Comparison of ENCODE assay signal across 8 mouse cellular contexts in the genomic region with DNA sequence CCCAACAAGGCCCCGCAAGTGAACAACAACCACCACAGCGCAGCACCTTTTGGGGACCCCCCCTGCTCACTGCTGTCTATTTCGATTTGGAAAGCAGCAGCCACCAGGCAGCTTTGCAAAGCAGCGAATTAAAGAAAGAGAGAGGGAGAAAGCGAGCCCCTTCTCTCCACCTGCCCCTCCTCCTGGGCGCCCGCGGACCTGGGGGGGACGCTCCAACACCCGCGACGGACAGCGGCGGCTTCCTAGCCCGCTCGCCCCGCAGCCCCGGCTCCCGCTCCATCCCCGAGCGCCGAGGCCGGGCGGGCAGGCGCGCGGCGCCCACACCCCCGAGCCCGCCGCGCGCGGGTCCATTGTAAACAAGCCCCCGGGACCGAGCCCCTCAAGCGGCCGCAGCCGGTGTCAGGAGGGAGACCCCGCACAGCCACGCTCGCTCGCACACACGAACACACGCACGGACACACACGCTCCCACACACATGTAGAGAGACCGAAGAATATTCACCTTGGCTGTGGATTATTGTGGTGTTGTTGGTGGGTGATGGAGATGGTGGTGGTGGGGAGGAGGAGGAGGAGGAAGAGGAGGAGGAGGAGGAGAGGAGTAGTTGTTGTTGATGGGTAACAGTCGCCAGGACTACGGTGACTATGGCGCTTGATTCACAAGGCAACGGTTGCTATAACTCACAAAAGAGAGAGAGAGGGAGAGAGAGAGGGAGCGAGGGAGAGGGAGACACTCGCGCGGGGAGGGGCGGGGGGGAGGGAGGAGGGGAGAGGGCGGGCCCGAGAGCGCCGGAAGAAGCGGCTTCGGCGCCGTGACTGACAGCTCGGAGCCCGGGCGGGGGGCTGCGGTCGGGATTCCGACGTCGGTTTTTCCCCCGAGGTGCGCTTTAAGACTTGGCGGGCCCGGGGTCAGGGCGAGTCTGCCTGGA. TPM values are rescaled to one million over a fixed set of nuclear protein-coding genes. Genes with fewer than 3 reads are reported as not detected.
A peak's percentile ranks its signal among the peaks of the same experiment; 100 is the strongest.
DNase-seq lines count a peak whose midpoint lies in the region; ATAC-seq and TF ChIP-seq lines count a peak whose summit lies in the region.

A gene (minus strand): TSS at position 696 of the 925 bp plus-strand sequence.

- no peaks in the 10 kb centered on the region for H3K36me3 ChIP-seq in intestine, embryonic 16.5 days (ENCODE audit: control insufficient read depth, insufficient read depth, low read length)
- no peaks in the 10 kb centered on the region for H3K36me3 ChIP-seq in limb, embryonic 10.5 days
- H3K36me3 ChIP-seq in midbrain, embryonic 12.5 days = no peaks in the 10 kb centered on the region

- peak; percentile 92 for ATAC-seq in intestine, embryonic 16.5 days
- peak; percentile 85 for ATAC-seq in midbrain, embryonic 12.5 days (ENCODE audit: low FRiP score, low read depth)

- under 1% methylated on average over 68 of the region's 78 CpGs for WGBS in intestine, embryonic 16.5 days
- WGBS in limb, embryonic 10.5 days = under 1% methylated on average over 78 of the region's 78 CpGs
- WGBS in midbrain, embryonic 12.5 days = 2% methylated on average over 77 of the region's 78 CpGs

- H3K9ac ChIP-seq in intestine, embryonic 16.5 days (ENCODE audit: low read depth, low read length) = peak within 1 kb of the TSS; percentile 95
- H3K9ac ChIP-seq in midbrain, embryonic 12.5 days (replicated peaks) = peak within 1 kb of the TSS; percentile 96

- peak within 1 kb of the TSS; percentile 100 for H3K27ac ChIP-seq in cortical plate, adult 2 months (ENCODE audit: insufficient read depth, low read length)
- peak within 1 kb of the TSS; percentile 100 for H3K27ac ChIP-seq in intestine, embryonic 16.5 days (ENCODE audit: low read length)
- peak within 1 kb of the TSS; percentile 99 for H3K27ac ChIP-seq in limb, embryonic 10.5 days
- peak within 1 kb of the TSS; percentile 100 for H3K27ac ChIP-seq in midbrain, embryonic 12.5 days (replicated peaks)

- no peaks in the 10 kb centered on the region for H3K9me3 ChIP-seq in intestine, embryonic 16.5 days (ENCODE audit: control insufficient read depth, low read length)
- H3K9me3 ChIP-seq in limb, embryonic 10.5 days (replicated peaks) = no peaks in the 10 kb centered on the region
- H3K9me3 ChIP-seq in midbrain, embryonic 12.5 days = no peaks in the 10 kb centered on the region

- peak; percentile 71 for TF ChIP-seq POLR2A in cortical plate, adult 2 months (IDR thresholded peaks at IDR 0.05; ENCODE audit: extremely low read depth, insufficient read depth, low read length)

- peak within 1 kb of the TSS; percentile 100 for H3K4me3 ChIP-seq in cortical plate, adult 2 months (ENCODE audit: insufficient read depth, low read length)
- H3K4me3 ChIP-seq in intestine, embryonic 16.5 days (ENCODE audit: low read length) = peak within 1 kb of the TSS; percentile 91
- H3K4me3 ChIP-seq in limb, embryonic 10.5 days = peak within 1 kb of the TSS; percentile 96
- peak within 1 kb of the TSS; percentile 95 for H3K4me3 ChIP-seq in midbrain, embryonic 12.5 days

- peak within 1 kb of the TSS; percentile 86 for H3K4me2 ChIP-seq in intestine, embryonic 16.5 days (ENCODE audit: low read depth, low read length)
- H3K4me2 ChIP-seq in midbrain, embryonic 12.5 days (replicated peaks) = peak within 1 kb of the TSS; percentile 62

- peaks cover 2% of the 10 kb centered on the region; the same call in 1 of the 2 replicates for H3K4me1 ChIP-seq in cortical plate, adult 2 months (ENCODE audit: control insufficient read depth, insufficient read depth, low read length)
- H3K4me1 ChIP-seq in intestine, embryonic 16.5 days (ENCODE audit: control insufficient read depth, insufficient read depth, low read length) = peaks cover 3% of the 10 kb centered on the region; the same call in 1 of the 2 replicates
- peaks cover 8% of the 10 kb centered on the region for H3K4me1 ChIP-seq in limb, embryonic 10.5 days
- H3K4me1 ChIP-seq in midbrain, embryonic 12.5 days = peaks cover 10% of the 10 kb centered on the region

- H3K27me3 ChIP-seq in intestine, embryonic 16.5 days (replicated peaks; ENCODE audit: control insufficient read depth, insufficient read depth, low read length) = no peaks in the 10 kb centered on the region
- no peaks in the 10 kb centered on the region for H3K27me3 ChIP-seq in limb, embryonic 10.5 days (ENCODE audit: low read depth, poor library complexity, severe bottlenecking)
- no peaks in the 10 kb centered on the region for H3K27me3 ChIP-seq in midbrain, embryonic 12.5 days

- TF ChIP-seq CTCF in cortical plate, adult 2 months (IDR thresholded peaks at IDR 0.05; ENCODE audit: extremely low read depth, insufficient read depth, low read length) = no peak

- DNase-seq in left cerebral cortex, adult 18-20 months (ENCODE audit: low spot score in 2 of 2) = peak; percentile 27 to 46
- DNase-seq in left cerebral cortex, adult 11 months (ENCODE audit: low spot score) = no peak
- DNase-seq in gastrocnemius, postnatal 10 days = peak; percentile 36
- peak; percentile 89 for DNase-seq in limb, embryonic 10.5 days (ENCODE audit: low spot score)
- DNase-seq in spleen, adult 12 weeks (ENCODE audit: low spot score) = peak; percentile 30

RNA-seq across cellular contexts. Expression of the gene that starts here (rescaled TPM):
- 10 to 100 TPM; 58.2 to 71.1 TPM for total RNA-seq in left cerebral cortex, adult 18-20 months (2021)
- 12.5 and 14.7 TPM in 2 replicates for polyA plus RNA-seq in cortical plate, adult 2 months (2012; rRNA removed)
- 1 to 10 TPM; 4.9 to 6.3 TPM for total RNA-seq in gastrocnemius, postnatal 10 days (2021)
- 5.8 TPM in 2 replicates for polyA plus RNA-seq in intestine, embryonic 16.5 days (2015; fragmentation: Nextera tagmentation; extraction: Ambion mirVana)
- 17.7 and 19.0 TPM in 2 replicates for polyA plus RNA-seq in limb, embryonic 10.5 days (2016; fragmentation: Nextera tagmentation; extraction: Ambion mirVana)
- 31.0 and 33.4 TPM in 2 replicates for polyA plus RNA-seq in midbrain, embryonic 12.5 days (2016; fragmentation: Nextera tagmentation; extraction: Ambion mirVana)

Comparison
In these comparisons a context has a peak if more than half of its experiments do, and no peak if none do; other contexts are left out.
1. RNA of the gene that starts here (total RNA-seq): 58.2 to 71.1 TPM in left cerebral cortex, adult 18-20 months; 4.9 to 6.3 TPM in gastrocnemius, postnatal 10 days; every median in the first group is over 4 times any median in the second.
2. Peak in every context shown above with its lines, with median percentiles within 50 percentile points of each other: H3K27ac ChIP-seq and H3K4me3 ChIP-seq.